Mouse (Mus musculus) lung, postnatal 0 days (tissue): Measurements from ENCODE around the gene Ubr1.

Source experiments
- CTCF ChIP-seq: IDR thresholded peaks from 2 replicates; pipeline ENCODE4 v1.5.1; 2016; ENCODE audit warnings: antibody characterized with exemption, mild to moderate bottlenecking
- EP300 ChIP-seq: IDR thresholded peaks from 2 replicates; pipeline ENCODE4 v1.6.1; 2016; ENCODE audit warnings: antibody characterized with exemption, mild to moderate bottlenecking, control low read depth

- TF ChIP-seq CTCF (no peak), EP300 (no peak)
These were observed 10.3 kb downstream of the Ubr1 start for GRCm38 (mm10) chr2:120960261-120960660.
